Mouse (Mus musculus) small intestine, adult 2 months (tissue): ENCODE data around the gene Sun1.

Experiments
- CTCF ChIP-seq: fragments of 200-500 bp; IDR thresholded peaks from 2 replicates; pipeline ENCODE4 v1.5.1; 2012; ENCODE audit warnings: low read depth, mild to moderate bottlenecking, control low read depth, inconsistent platforms, low read length, moderate library complexity, mixed read lengths; ENCODE audit not compliant: insufficient replicate concordance, insufficient read length; ENCODE audit errors: extremely low read depth
- POLR2A ChIP-seq: fragments of 200-500 bp; IDR thresholded peaks from 2 replicates; pipeline ENCODE4 v1.6.1; 2012; ENCODE audit warnings: low read depth, mild to moderate bottlenecking, control low read depth, inconsistent platforms, low read length, moderate library complexity

GRCm38 (mm10) chr5:139166781-139167361 is 33.6 kb upstream of the Sun1 start:
- TF ChIP-seq CTCF (no peak), POLR2A (no peak)
